Mouse (Mus musculus) spleen, adult 2 months (tissue): ENCODE measurements at regions not wholly inside any gene's neighbourhood (a gene's known extent, or its start where the extent isn't known, plus 50 kb on each side); places are given as distances from the start of the nearest gene placed in this dataset.

Source experiments
- CTCF ChIP-seq: fragments of 200-500 bp; IDR thresholded peaks from 2 replicates; pipeline ENCODE4 v1.5.1; 2011; ENCODE audit warnings: mild to moderate bottlenecking, inconsistent platforms; ENCODE audit not compliant: insufficient read depth, insufficient read length, insufficient replicate concordance; ENCODE audit errors: extremely low read depth
- POLR2A ChIP-seq: fragments of 200-500 bp; IDR thresholded peaks from 2 replicates; pipeline ENCODE4 v1.6.1; 2011; ENCODE audit warnings: low read depth, low read length, inconsistent platforms

DNA sequence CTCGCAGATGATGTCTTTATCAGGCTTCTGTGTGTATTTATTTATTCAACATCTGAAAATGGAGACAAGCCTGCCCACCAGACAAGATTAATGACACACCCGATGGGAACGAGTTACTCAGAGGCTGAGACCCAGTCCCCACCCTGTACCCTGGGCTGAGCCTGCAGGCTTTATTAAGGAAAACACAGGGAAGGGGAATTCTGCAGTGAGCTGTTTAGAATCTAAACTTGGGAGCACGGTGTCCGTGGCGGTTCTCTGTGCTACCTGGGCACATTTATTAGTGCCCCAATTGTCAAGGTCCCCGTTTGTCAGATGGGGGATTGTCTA is 298.4 kb downstream of the Cdh26 start:
- TF ChIP-seq CTCF (no peak), POLR2A (no peak)
